Mouse (Mus musculus) forebrain, embryonic 11.5 days (tissue): ENCODE data around the gene Serf2. TPM values are rescaled to one million over a fixed set of nuclear protein-coding genes. Genes with fewer than 3 reads are reported as not detected.

ENCODE experiments used
- ATAC-seq: fragments of 200-750 bp; cut with Nextera tagmentation; replicated peaks from 2 replicates; pipeline ENCODE4 v1.8.0; 2017; ENCODE audit warnings: moderate TSS enrichment; ENCODE audit not compliant: low FRiP score
- DNase-seq: peaks from one replicate; pipeline ENCODE4 v3.0.0-alpha.2; 2017; ENCODE audit warnings: low spot score
- H3K27ac ChIP-seq: fragments of 300-500 bp; sonication (generic); 2 replicates; pipeline ENCODE4 v1.5.1; 2014; ENCODE audit warnings: low read depth, low read length
- H3K27me3 ChIP-seq: fragments of 300-500 bp; sonication (generic); 2 replicates; pipeline ENCODE4 v1.6.1; 2014; ENCODE audit warnings: mild to moderate bottlenecking, low read length, mixed read lengths; ENCODE audit not compliant: control insufficient read depth, insufficient read depth
- H3K36me3 ChIP-seq: fragments of 300-500 bp; sonication (generic); 2 replicates; pipeline ENCODE4 v1.6.1; 2014; ENCODE audit warnings: mild to moderate bottlenecking, low read length, moderate library complexity, mixed read lengths; ENCODE audit not compliant: control insufficient read depth, insufficient read depth
- H3K4me1 ChIP-seq: fragments of 300-500 bp; sonication (generic); replicated peaks from 2 replicates; pipeline ENCODE4 v1.6.1; 2014; ENCODE audit warnings: low read length, mixed read lengths; ENCODE audit not compliant: control insufficient read depth, insufficient read depth
- H3K4me2 ChIP-seq: fragments of 300-500 bp; sonication (generic); 2 replicates; pipeline ENCODE4 v1.6.1; 2014; ENCODE audit warnings: low read depth, mild to moderate bottlenecking, low read length, moderate library complexity, mixed read lengths; ENCODE audit not compliant: severe bottlenecking
- H3K4me3 ChIP-seq: fragments of 300-500 bp; sonication (generic); 2 replicates; pipeline ENCODE4 v1.5.1; 2014; ENCODE audit warnings: low read depth, low read length
- H3K9ac ChIP-seq: fragments of 300-500 bp; sonication (generic); 2 replicates; pipeline ENCODE4 v1.6.1; 2014; ENCODE audit warnings: low read length
- H3K9me3 ChIP-seq: fragments of 300-500 bp; sonication (generic); 2 replicates; pipeline ENCODE4 v1.6.1; 2016; ENCODE audit warnings: low read length, mixed read lengths; ENCODE audit not compliant: control insufficient read depth
- WGBS: fragments of 180-500 bp; shearing (Covaris S2); extraction: QIAGEN DNeasy Blood & Tissue Kit; methylation state at CpG from one replicate; pipeline ENCODE4 v1.1.7; 2014; 5-methylcytosine and 5-hydroxymethylcytosine counted together
- polyA plus RNA-seq: library from polyadenylated mRNA; unstranded; fragments of >200 nt; fragmentation: Nextera tagmentation; extraction: Ambion mirVana; gene quantifications from 2 replicates; pipeline ENCODE4 v1.2.1, GENCODE M21; 2014

The Serf2 gene
- polyA plus RNA-seq, 1 experiment from 2014 or later = 446 TPM

DNA sequence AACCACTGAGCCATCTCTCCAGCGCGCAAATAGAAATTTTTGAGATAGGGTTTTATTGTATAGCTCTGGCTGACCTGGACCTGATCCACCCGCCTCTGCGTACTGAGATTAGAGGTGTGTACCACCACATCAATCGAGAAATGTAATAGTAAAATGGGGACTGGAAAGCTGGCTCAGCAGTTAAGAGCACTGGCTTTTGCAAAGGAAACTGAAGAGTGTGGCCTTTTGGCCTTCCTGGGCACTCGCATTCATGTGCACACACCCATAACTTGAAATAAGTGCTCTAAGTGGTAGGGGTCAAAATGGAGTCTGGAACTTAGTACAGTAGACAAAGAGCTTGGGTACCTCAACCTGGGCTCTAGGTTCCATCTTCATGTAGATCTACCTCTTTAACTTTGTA is 32.6 kb upstream of the Serf2 start:
- no peaks in the 10 kb centered on the region for H3K27me3 ChIP-seq
- no peak for ATAC-seq
- H3K4me1 ChIP-seq = 0 out of 2 replicates have a peak, but pooled peaks cover 2% of the 10 kb centered on the region
- DNase-seq = no peak
- H3K36me3 ChIP-seq = peaks cover 3% of the 10 kb centered on the region; the same call in 1 of the 2 replicates
- H3K4me2 ChIP-seq = no peak overlapping the region
- H3K9ac ChIP-seq = no peak overlapping the region
- no peaks in the 10 kb centered on the region for H3K9me3 ChIP-seq
- H3K27ac ChIP-seq = no peak overlapping the region
- no peak overlapping the region for H3K4me3 ChIP-seq
- WGBS = 93% methylated on average over 6 of the region's 6 CpGs

DNA sequence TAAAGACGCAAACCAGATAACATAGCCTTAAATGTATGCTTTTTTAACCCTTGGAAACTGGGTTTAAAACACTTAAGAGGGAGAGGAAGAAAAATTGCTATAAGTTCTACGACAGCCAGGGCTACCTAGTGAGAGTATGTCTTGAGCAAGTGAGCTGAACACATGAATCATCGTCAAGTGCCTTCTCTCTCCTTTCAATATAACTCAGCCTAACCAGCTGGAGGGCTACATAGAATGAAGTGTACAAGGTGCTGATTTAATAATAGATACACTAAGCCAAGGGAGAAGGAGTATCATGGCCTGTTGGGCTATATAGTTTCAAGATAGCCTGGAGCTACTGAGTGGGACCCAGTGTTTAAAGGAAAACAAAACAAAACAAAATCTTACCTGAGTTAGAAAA is 30.5 kb upstream of the Serf2 start:
- no peaks in the 10 kb centered on the region for H3K27me3 ChIP-seq
- H3K4me3 ChIP-seq = no peak overlapping the region
- H3K4me2 ChIP-seq = no peak overlapping the region
- 91% methylated on average over 3 of the region's 3 CpGs for WGBS
- no peak for DNase-seq
- no peak for ATAC-seq
- H3K27ac ChIP-seq = no peak overlapping the region
- H3K4me1 ChIP-seq = 0 out of 2 replicates have a peak, but pooled peaks cover 2% of the 10 kb centered on the region
- H3K9ac ChIP-seq = no peak overlapping the region
- H3K36me3 ChIP-seq = peaks cover 6% of the 10 kb centered on the region; the same call in 1 of the 2 replicates
- no peaks in the 10 kb centered on the region for H3K9me3 ChIP-seq

DNA sequence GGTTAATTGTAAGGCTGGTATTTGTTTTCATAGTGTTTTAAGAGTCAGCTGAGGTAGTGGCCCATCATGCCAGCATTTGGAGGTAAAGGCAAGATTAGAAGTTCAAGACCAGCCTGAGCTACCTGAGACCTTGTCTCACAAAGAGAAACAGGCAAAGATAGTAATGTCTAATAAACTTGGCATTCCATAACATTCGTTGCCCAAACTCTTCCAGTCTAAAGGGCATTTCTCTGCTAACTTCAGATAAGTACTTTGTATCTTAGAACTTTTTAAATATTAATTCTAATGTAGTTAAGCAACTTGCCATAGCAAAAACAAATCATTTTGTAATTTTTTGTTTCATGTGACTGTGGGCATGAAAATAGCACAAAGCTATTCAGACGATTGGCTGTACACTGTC is 25.8 kb upstream of the Serf2 start:
- Histone ChIP-seq H3K9ac (no peak overlapping the region), H3K4me3 (no peak overlapping the region), H3K4me1 (no peaks in the 10 kb centered on the region), H3K4me2 (no peak overlapping the region), H3K27ac (no peak overlapping the region), H3K9me3 (no peaks in the 10 kb centered on the region), H3K36me3 (peaks cover 14% of the 10 kb centered on the region; the same call in 1 of the 2 replicates), H3K27me3 (no peaks in the 10 kb centered on the region)
- no peak for ATAC-seq
- no peak for DNase-seq
- 95% methylated on average over 2 of the region's 2 CpGs for WGBS

DNA sequence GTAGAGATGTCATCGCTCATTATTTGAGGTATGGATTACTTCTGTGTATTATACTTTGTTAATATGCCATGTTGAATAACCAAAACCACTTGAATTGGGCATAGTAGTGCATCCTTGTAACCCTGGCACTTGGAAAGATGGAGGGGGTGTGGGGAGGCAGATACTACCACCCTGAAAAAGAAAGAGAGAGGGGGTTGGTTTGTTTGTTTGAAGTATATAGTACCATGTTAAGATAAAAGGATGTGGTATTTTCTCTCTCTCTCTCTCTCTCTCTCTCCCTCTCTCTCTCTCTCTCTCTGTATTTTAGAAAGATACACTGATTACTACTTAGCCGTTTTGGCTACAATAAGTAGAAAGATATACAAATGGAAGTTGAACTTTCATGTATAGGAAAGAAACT is 23.1 kb upstream of the Serf2 start:
- H3K9me3 ChIP-seq = no peaks in the 10 kb centered on the region
- no peak overlapping the region for H3K9ac ChIP-seq
- no peaks in the 10 kb centered on the region for H3K27me3 ChIP-seq
- ATAC-seq (no peak), DNase-seq (no peak)
- H3K36me3 ChIP-seq = peaks cover 16% of the 10 kb centered on the region; the same call in 1 of the 2 replicates
- H3K4me2 ChIP-seq = no peak overlapping the region
- no peak overlapping the region for H3K4me3 ChIP-seq
- WGBS = 94% methylated on average over 2 of the region's 2 CpGs
- H3K27ac ChIP-seq = no peak overlapping the region
- H3K4me1 ChIP-seq = no peaks in the 10 kb centered on the region

DNA sequence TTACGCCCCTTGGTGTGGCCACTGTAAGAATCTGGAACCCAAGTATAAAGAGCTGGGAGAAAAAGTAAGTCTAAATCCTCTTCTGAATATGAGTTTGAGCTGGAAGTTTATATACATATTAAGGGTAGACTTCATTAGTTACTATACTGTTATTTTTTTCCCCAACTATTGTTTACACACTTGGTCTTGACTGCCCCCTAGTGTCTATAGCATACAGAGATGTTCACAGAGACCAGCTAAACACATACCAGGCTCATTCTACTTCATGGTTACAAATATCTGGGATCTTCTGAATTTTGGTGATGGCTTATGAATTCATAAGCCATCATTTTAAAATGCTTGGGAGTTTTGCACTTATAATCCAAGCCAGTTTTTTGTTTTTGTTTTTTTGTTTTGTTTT is 14.1 kb upstream of the Serf2 start:
- no peak overlapping the region for H3K27ac ChIP-seq
- H3K4me3 ChIP-seq = no peak overlapping the region
- no peaks in the 10 kb centered on the region for H3K9me3 ChIP-seq
- ATAC-seq = no peak
- peaks cover 31% of the 10 kb centered on the region for H3K36me3 ChIP-seq
- DNase-seq = no peak
- no peak overlapping the region for H3K4me2 ChIP-seq
- no peaks in the 10 kb centered on the region for H3K4me1 ChIP-seq
- no peak overlapping the region for H3K9ac ChIP-seq
- H3K27me3 ChIP-seq = no peaks in the 10 kb centered on the region
- WGBS = 100% methylated on average over 1 of the region's 1 CpGs

DNA sequence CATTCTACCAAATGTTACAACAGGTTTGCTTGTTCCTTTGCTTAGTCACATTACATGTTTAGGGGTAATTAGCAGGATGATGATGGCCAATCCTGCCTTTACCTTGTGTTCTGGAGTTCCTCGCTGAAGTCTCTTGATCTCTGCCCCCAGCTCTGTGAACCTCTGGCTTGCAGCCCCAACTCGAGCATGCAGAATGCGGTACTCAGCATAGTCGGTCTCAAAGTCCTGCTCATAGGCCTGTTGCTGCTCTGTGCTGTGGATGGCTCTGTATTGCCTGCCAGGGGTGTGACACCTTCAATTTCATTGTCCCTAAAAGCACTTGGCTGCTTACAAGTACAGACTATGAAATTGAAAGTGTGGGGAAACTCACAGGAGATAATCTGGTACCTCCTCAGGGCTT is 9.2 kb upstream of the Serf2 start:
- DNase-seq (no peak), ATAC-seq (no peak)
- Histone ChIP-seq H3K9me3 (no peaks in the 10 kb centered on the region), H3K27ac (no peak overlapping the region), H3K4me2 (no peak overlapping the region), H3K4me3 (no peak overlapping the region), H3K27me3 (peaks cover 9% of the 10 kb centered on the region), H3K4me1 (peaks cover 15% of the 10 kb centered on the region), H3K9ac (no peak overlapping the region), H3K36me3 (peaks cover 10% of the 10 kb centered on the region)
- WGBS = 86% methylated on average over 4 of the region's 4 CpGs

DNA sequence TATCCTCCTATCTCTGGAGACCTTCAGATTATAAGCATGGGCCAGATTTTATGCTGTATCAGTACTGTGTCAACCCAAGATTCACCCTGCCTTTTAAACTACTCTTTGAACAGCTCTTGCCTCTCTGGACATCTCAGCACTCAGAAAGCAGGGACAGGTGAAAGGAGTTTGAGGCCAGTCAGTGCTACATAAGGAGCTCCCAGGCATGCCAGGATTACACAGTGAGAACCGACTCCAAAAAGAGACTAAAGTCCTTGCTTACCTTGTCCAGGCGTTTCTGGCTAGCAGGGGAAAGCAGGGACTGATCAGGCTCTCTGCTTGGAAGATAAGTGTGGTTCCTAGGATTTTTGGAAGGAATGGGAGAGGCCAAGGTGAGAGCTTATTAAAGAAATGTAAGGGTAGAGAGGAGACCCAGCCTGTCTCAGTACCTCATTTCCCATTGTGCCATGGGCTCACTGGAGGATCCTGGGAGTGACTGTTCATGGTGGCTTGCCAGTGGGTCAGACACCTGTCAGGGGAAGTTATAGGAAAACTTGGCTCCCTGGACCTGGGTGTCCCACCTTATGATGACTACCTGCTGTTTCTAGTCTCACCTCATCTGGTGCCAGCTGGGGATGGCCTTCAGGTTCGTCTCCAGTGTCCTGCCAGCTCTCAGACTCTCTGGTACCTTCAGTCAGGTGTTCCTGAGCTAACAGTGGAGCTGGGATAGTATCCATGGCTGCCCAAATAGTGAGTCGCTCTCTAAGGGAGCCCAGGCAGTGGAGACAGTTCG is 8.0 kb upstream of the Serf2 start:
- WGBS = 59% methylated on average over 5 of the region's 5 CpGs
- DNase-seq = no peak
- Histone ChIP-seq H3K27me3 (peaks cover 9% of the 10 kb centered on the region), H3K36me3 (peaks cover 3% of the 10 kb centered on the region; the same call in 1 of the 2 replicates), H3K4me1 (peaks cover 15% of the 10 kb centered on the region), H3K9ac (no peak overlapping the region), H3K4me2 (no peak overlapping the region), H3K9me3 (no peaks in the 10 kb centered on the region), H3K27ac (no peak overlapping the region), H3K4me3 (no peak overlapping the region)
- no peak for ATAC-seq

DNA sequence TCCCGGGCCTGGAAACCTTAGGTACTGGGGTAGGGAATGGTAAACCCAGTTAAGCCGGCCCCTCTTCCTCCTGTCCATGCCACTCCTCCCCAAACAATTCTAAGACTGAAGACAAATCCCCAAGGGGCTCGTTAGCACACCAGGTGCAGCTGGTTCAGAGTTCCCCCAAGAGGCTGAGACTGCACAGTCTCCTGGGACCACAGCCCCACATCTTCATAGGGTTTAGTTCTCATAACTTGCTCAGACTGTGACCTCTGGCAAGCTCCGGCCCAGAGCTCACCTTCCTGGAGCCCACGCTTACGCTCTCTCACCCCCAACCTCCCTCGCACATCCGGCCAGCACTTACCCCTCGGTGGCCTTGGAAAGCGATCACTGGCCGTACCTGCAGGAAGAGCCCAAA is 7.2 kb upstream of the Serf2 start:
- Histone ChIP-seq H3K27me3 (peaks cover 9% of the 10 kb centered on the region), H3K36me3 (peaks cover 3% of the 10 kb centered on the region; the same call in 1 of the 2 replicates), H3K9ac (no peak overlapping the region; the same call in 1 of the 2 replicates), H3K4me2 (peak overlapping the region; percentile 77), H3K4me1 (peaks cover 15% of the 10 kb centered on the region), H3K9me3 (no peaks in the 10 kb centered on the region), H3K27ac (no peak overlapping the region), H3K4me3 (peak overlapping the region; percentile 32)
- ATAC-seq = 0 out of 2 replicates have a peak, but pooled peaks have one; percentile 6
- 8% methylated on average over 11 of the region's 11 CpGs for WGBS
- no peak for DNase-seq
